Mouse (Mus musculus): ENCODE measurements around the gene Zfp219.

DNA sequence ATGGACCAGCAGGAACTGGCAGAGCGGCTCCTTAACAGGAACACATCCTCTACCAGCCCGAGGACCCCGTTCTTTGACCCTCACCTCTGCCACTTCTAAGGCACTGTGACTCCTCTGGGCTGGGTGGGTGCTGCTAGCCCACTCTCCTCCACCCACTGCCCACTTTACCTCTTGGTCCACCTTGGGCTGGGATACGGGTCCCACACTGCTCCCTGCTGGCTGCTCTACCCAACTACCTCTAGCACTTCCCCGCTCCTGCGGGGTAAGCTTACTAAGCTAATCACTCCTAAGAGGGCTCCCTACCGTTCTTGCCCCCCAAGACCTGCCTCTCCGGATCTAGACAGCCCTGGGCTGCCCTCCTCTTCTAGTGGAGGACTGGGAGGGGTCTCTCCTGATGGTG, 14.3 kb downstream of the Zfp219 start:
- TF ChIP-seq CTCF (IDR thresholded peaks at IDR 0.05; ENCODE audit: low read depth, low read length), result peak; percentile 70
- TF ChIP-seq POLR2A (IDR thresholded peaks at IDR 0.05; ENCODE audit: insufficient read depth, low read length), result no peak

Measured in ES-Bruce4 (cell line).